Mouse (Mus musculus) hindbrain, embryonic 14.5 days (tissue): ENCODE results near the gene Dglucy. TPM values are rescaled to one million over a fixed set of nuclear protein-coding genes. Genes with fewer than 3 reads are reported as not detected.

ENCODE experiments used
- ATAC-seq: fragments of 200-750 bp; cut with Nextera tagmentation; 2 replicates; pipeline ENCODE4 v1.8.0; 2017; ENCODE audit warnings: moderate number of reproducible peaks, mild to moderate bottlenecking, moderate TSS enrichment, moderate library complexity; ENCODE audit not compliant: low FRiP score
- DNase-seq: peaks from one replicate; pipeline ENCODE4 v3.0.0-alpha.2; 2015; ENCODE audit warnings: low spot score
- H3K27ac ChIP-seq: fragments of 300-500 bp; sonication (generic); 2 replicates; pipeline ENCODE4 v1.5.1; 2014; ENCODE audit warnings: mild to moderate bottlenecking, moderate library complexity
- H3K27me3 ChIP-seq: fragments of 300-500 bp; sonication (generic); 2 replicates; pipeline ENCODE4 v1.6.1; 2014; ENCODE audit warnings: mild to moderate bottlenecking, low read length, mixed read lengths; ENCODE audit not compliant: control insufficient read depth, insufficient read depth
- H3K36me3 ChIP-seq: fragments of 300-500 bp; sonication (generic); replicated peaks from 2 replicates; pipeline ENCODE4 v1.6.1; 2014; ENCODE audit not compliant: control insufficient read depth, insufficient read depth
- H3K4me1 ChIP-seq: fragments of 300-500 bp; sonication (generic); replicated peaks from 2 replicates; pipeline ENCODE4 v1.6.1; 2014; ENCODE audit warnings: antibody characterized with exemption, low read length, mixed read lengths; ENCODE audit not compliant: control insufficient read depth, insufficient read depth
- H3K4me2 ChIP-seq: fragments of 300-500 bp; sonication (generic); replicated peaks from 2 replicates; pipeline ENCODE4 v1.6.1; 2014; ENCODE audit warnings: mild to moderate bottlenecking, moderate library complexity
- H3K4me3 ChIP-seq: fragments of 300-500 bp; sonication (generic); replicated peaks from 2 replicates; pipeline ENCODE4 v1.5.1; 2014; ENCODE audit warnings: mild to moderate bottlenecking, low read length
- H3K9ac ChIP-seq: fragments of 300-500 bp; sonication (generic); 2 replicates; pipeline ENCODE4 v1.6.1; 2014
- H3K9me3 ChIP-seq: fragments of 300-500 bp; sonication (generic); 2 replicates; pipeline ENCODE4 v1.6.1; 2016; ENCODE audit warnings: low read length; ENCODE audit not compliant: control insufficient read depth
- WGBS: fragments of 180-500 bp; shearing (Covaris S2); extraction: QIAGEN DNeasy Blood & Tissue Kit; methylation state at CpG from one replicate; pipeline ENCODE4 v1.1.7; 2014; 5-methylcytosine and 5-hydroxymethylcytosine counted together
- polyA plus RNA-seq: library from polyadenylated mRNA; unstranded; fragments of >200 nt; fragmentation: Nextera tagmentation; extraction: Ambion mirVana; gene quantifications from 2 replicates; pipeline ENCODE4 v1.2.1, GENCODE M21; 2014

The Dglucy gene
- polyA plus RNA-seq, 1 experiment from 2014 or later, result 3.2 TPM

- H3K4me3 ChIP-seq, result no peak overlapping the region
- peaks cover 79% of the 10 kb centered on the region for H3K36me3 ChIP-seq
- H3K27ac ChIP-seq, result no peak overlapping the region
- H3K4me1 ChIP-seq, result no peaks in the 10 kb centered on the region
- WGBS, result 90% methylated on average over 3 of the region's 3 CpGs
- ATAC-seq (no peak), DNase-seq (no peak)
- H3K4me2 ChIP-seq, result no peak overlapping the region
- H3K9me3 ChIP-seq, result no peaks in the 10 kb centered on the region
- no peaks in the 10 kb centered on the region for H3K27me3 ChIP-seq
- H3K9ac ChIP-seq, result no peak overlapping the region
Measured at GRCm38 (mm10) chr12:100941361-100941760, 162.5 kb downstream of the Dglucy start.

GRCm38 (mm10) chr12:100943146-100943545, 164.3 kb downstream of the Dglucy start:
- H3K36me3 ChIP-seq, result peaks cover 87% of the 10 kb centered on the region
- H3K4me1 ChIP-seq, result no peaks in the 10 kb centered on the region
- no peaks in the 10 kb centered on the region for H3K27me3 ChIP-seq
- ATAC-seq (no peak), DNase-seq (no peak)
- no peak overlapping the region for H3K27ac ChIP-seq
- no peak overlapping the region for H3K4me3 ChIP-seq
- H3K9me3 ChIP-seq, result no peaks in the 10 kb centered on the region
- WGBS, result 87% methylated on average over 4 of the region's 4 CpGs
- no peak overlapping the region for H3K9ac ChIP-seq
- no peak overlapping the region for H3K4me2 ChIP-seq

GRCm38 (mm10) chr12:100944921-100945336, 166.1 kb downstream of the Dglucy start:
- ATAC-seq, result no peak
- no peak for DNase-seq
- H3K4me3 ChIP-seq, result no peak overlapping the region
- no peak overlapping the region for H3K9ac ChIP-seq
- no peaks in the 10 kb centered on the region for H3K27me3 ChIP-seq
- WGBS, result 90% methylated on average over 21 of the region's 21 CpGs
- peaks cover 77% of the 10 kb centered on the region for H3K36me3 ChIP-seq
- H3K9me3 ChIP-seq, result no peaks in the 10 kb centered on the region
- no peak overlapping the region for H3K4me2 ChIP-seq
- no peak overlapping the region for H3K27ac ChIP-seq
- no peaks in the 10 kb centered on the region for H3K4me1 ChIP-seq

GRCm38 (mm10) chr12:100945501-100945900, 166.6 kb downstream of the Dglucy start:
- no peak overlapping the region for H3K9ac ChIP-seq
- ATAC-seq, result no peak

GRCm38 (mm10) chr12:100945948-100946347, 167.1 kb downstream of the Dglucy start:
- Histone ChIP-seq H3K4me1 (no peaks in the 10 kb centered on the region), H3K4me2 (no peak overlapping the region), H3K4me3 (no peak overlapping the region), H3K27ac (no peak overlapping the region), H3K27me3 (no peaks in the 10 kb centered on the region), H3K9me3 (no peaks in the 10 kb centered on the region), H3K36me3 (peaks cover 67% of the 10 kb centered on the region), H3K9ac (no peak overlapping the region)
- whole genome bisulfite sequencing, result 95% methylated on average over 12 of the region's 12 CpGs
- DNase-seq, result no peak
- ATAC-seq, result no peak

More at GRCm38 (mm10) chr12:100945501-100945900, 166.6 kb downstream of the Dglucy start:
- Histone ChIP-seq H3K36me3 (peaks cover 72% of the 10 kb centered on the region), H3K27ac (no peak overlapping the region), H3K9me3 (no peaks in the 10 kb centered on the region), H3K4me3 (no peak overlapping the region), H3K4me1 (no peaks in the 10 kb centered on the region), H3K4me2 (no peak overlapping the region), H3K27me3 (no peaks in the 10 kb centered on the region)
- 87% methylated on average over 12 of the region's 12 CpGs for WGBS
- no peak for DNase-seq

Other genes with a start within 250 kb of the Dglucy start
- 6.3 and 7.2 TPM in 2 replicates for gene Rps6ka5, start 52.1 kb upstream of the Dglucy start, polyA plus RNA-seq
- gene Gpr68, start 129.1 kb downstream of the Dglucy start, polyA plus RNA-seq, result 3.1 and 3.7 TPM in 2 replicates
- gene Ccdc88c, start 250.0 kb downstream of the Dglucy start, polyA plus RNA-seq, result 11.1 and 13.3 TPM in 2 replicates